Mouse (Mus musculus) Patski (cell line): ENCODE data around the gene Hsd17b11. TPM values are rescaled to one million over a fixed set of nuclear protein-coding genes. Genes with fewer than 3 reads are reported as not detected.
A peak's percentile ranks its signal among the peaks of the same experiment; 100 is the strongest.

ENCODE experiments used
- ATAC-seq: fragments of 100-300 bp; one replicate; pipeline ENCODE4 v1.8.0; 2021
- CTCF ChIA-PET: fragments of 350-600 bp; sonication (Branson Sonifier 250); formaldehyde crosslinking; loops from one replicate; lab custom pipeline; 2022; ENCODE audit warnings: inconsistent platforms; lab: Charles Lee
- POLR2A ChIA-PET: fragments of 350-600 bp; sonication (Branson Sonifier 250); formaldehyde crosslinking; loops from one replicate; lab custom pipeline; 2022; ENCODE audit warnings: antibody characterized with exemption, inconsistent platforms; lab: Charles Lee
- DNase-seq: peaks from one replicate; pipeline ENCODE4 v3.0.0-alpha.2; 2011; ENCODE audit warnings: low read depth, low spot score
- H3K27me3 ChIP-seq: fragments of 371-371 bp; one replicate; pipeline ENCODE4 v1.5.1; 2021
- CTCF ChIP-seq: fragments of 100-300 bp; IDR thresholded peaks from one replicate; pipeline ENCODE4 v1.5.1; 2021
- in situ Hi-C: fragments of 300-500 bp; cut with MboI; formaldehyde crosslinking; loops from 3 replicates; pipeline ENCODE4 v1.11.1; 2018; ENCODE audit warnings: low pct_unique_long_range_greater_than_20kb, mixed read lengths
- polyA plus RNA-seq: library from polyadenylated mRNA; unstranded; gene quantifications from one replicate; pipeline ENCODE4 v1.2.3, GENCODE M21; 2021

Hsd17b11 gene
- polyA plus RNA-seq, 1 experiment from 2014 or later = 14.3 TPM

- TF ChIP-seq CTCF = peak; percentile 77
- ATAC-seq (no peak), DNase-seq (no peak)
- in situ Hi-C loops = no loop called here
- CTCF ChIA-PET = interaction anchor here (0.7 to 1.7 kb wide), 14 partner anchors 14 to 345 kb away, joined by 3 to 14 read pairs (median 4); partner anchors contain the start of gene Hsd17b13
- H3K27me3 ChIP-seq = peaks cover 2% of the 10 kb centered on the region
- POLR2A ChIA-PET = no interaction called here
Measured at GRCm38 (mm10) chr5:103995181-103995580, 26.5 kb downstream of the Hsd17b11 start.

- ATAC-seq = no peak
- H3K27me3 ChIP-seq = no peaks in the 10 kb centered on the region
- DNase-seq = no peak
- ChIA-PET POLR2A (no interaction called here), CTCF (interaction anchor here (1.0 to 1.7 kb wide), 10 partner anchors 13 to 346 kb away, joined by 3 to 14 read pairs (median 4); no protein-coding TSS in a partner anchor)
- in situ Hi-C loops = no loop called here
- no peak for TF ChIP-seq CTCF
Measured at GRCm38 (mm10) chr5:103994669-103995068, 27.1 kb downstream of the Hsd17b11 start.

- CTCF ChIA-PET = interaction anchor here (1.0 to 1.5 kb wide), 2 partner anchors 46 to 81 kb away, joined by 4 to 7 read pairs; no protein-coding TSS in a partner anchor
- no peak for DNase-seq
- POLR2A ChIA-PET = no interaction called here
- peak; percentile 61 for TF ChIP-seq CTCF
- in situ Hi-C loops = no loop called here
- ATAC-seq = no peak
- H3K27me3 ChIP-seq = no peaks in the 10 kb centered on the region
Measured at GRCm38 (mm10) chr5:103993601-103994000, 28.1 kb downstream of the Hsd17b11 start.

- ChIA-PET POLR2A (interaction anchor here (1.2 kb wide), 1 partner anchor 19 kb away, joined by 3 read pairs; no protein-coding TSS in a partner anchor), CTCF (interaction anchor here (1.0 to 1.5 kb wide), 3 partner anchors 47 to 226 kb away, joined by 3 to 7 read pairs (median 4); no protein-coding TSS in a partner anchor)
- in situ Hi-C loops = no loop called here
- DNase-seq = no peak
- no peaks in the 10 kb centered on the region for H3K27me3 ChIP-seq
- ATAC-seq = no peak
- TF ChIP-seq CTCF = no peak
Measured at GRCm38 (mm10) chr5:103992831-103993230, 28.9 kb downstream of the Hsd17b11 start.

GRCm38 (mm10) chr5:103980705-103981560 lies 40.8 kb downstream of the Hsd17b11 start:
- TF ChIP-seq CTCF = no peak
- ChIA-PET POLR2A (interaction anchor here (0.7 kb wide), 1 partner anchor 49 kb away, joined by 3 read pairs; no protein-coding TSS in a partner anchor), CTCF (interaction anchor here (0.9 to 1.2 kb wide), 3 partner anchors 14 to 47 kb away, joined by 3 to 5 read pairs (median 4); no protein-coding TSS in a partner anchor)
- in situ Hi-C loops = no loop called here
- DNase-seq = no peak
- peak; percentile 71 for ATAC-seq
- peaks cover 4% of the 10 kb centered on the region for H3K27me3 ChIP-seq

GRCm38 (mm10) chr5:103977907-103978570 lies 43.7 kb downstream of the Hsd17b11 start:
- CTCF ChIA-PET = interaction anchor here (1.2 to 1.4 kb wide), 2 partner anchors 14 to 17 kb away, joined by 3 to 4 read pairs; no protein-coding TSS in a partner anchor
- POLR2A ChIA-PET = no interaction called here
- peaks cover 4% of the 10 kb centered on the region for H3K27me3 ChIP-seq
- ATAC-seq (no peak), DNase-seq (no peak)
- in situ Hi-C loops = no loop called here
- TF ChIP-seq CTCF = no peak

- no peak for DNase-seq
- ChIA-PET CTCF (interaction anchor here (1.4 kb wide), 1 partner anchor 18 kb away, joined by 4 read pairs; no protein-coding TSS in a partner anchor), POLR2A (no interaction called here)
- in situ Hi-C loops = no loop called here
- H3K27me3 ChIP-seq = peaks cover 4% of the 10 kb centered on the region
- TF ChIP-seq CTCF = no peak
- no peak for ATAC-seq
Measured at GRCm38 (mm10) chr5:103977297-103977696, 44.4 kb downstream of the Hsd17b11 start, which contains the start of gene Hsd17b13. Gene Hsd17b13, minus strand, starts transcription at chr5:103977410.

- ChIA-PET CTCF (interaction anchor here (0.6 kb wide), 1 partner anchor 46 kb away, joined by 3 read pairs; no protein-coding TSS in a partner anchor), POLR2A (interaction anchor here (0.6 kb wide), 1 partner anchor 116 kb away, joined by 3 read pairs; no protein-coding TSS in a partner anchor)
- no peak for ATAC-seq
- TF ChIP-seq CTCF = no peak
- no peak for DNase-seq
- peaks cover 4% of the 10 kb centered on the region for H3K27me3 ChIP-seq
- in situ Hi-C loops = no loop called here
Measured at GRCm38 (mm10) chr5:103975736-103976135, 46.0 kb downstream of the Hsd17b11 start.

GRCm38 (mm10) chr5:103972801-103973200 lies 48.9 kb downstream of the Hsd17b11 start:
- in situ Hi-C loops = no loop called here
- TF ChIP-seq CTCF = no peak
- POLR2A ChIA-PET = interaction anchor here (0.5 kb wide), 1 partner anchor 76 kb away, joined by 3 read pairs; no protein-coding TSS in a partner anchor

GRCm38 (mm10) chr5:103972379-103972778 lies 49.3 kb downstream of the Hsd17b11 start:
- POLR2A ChIA-PET = interaction anchor here (0.5 kb wide), 1 partner anchor 76 kb away, joined by 3 read pairs; no protein-coding TSS in a partner anchor
- no peak for DNase-seq
- no peak for TF ChIP-seq CTCF
- in situ Hi-C loops = no loop called here
- CTCF ChIA-PET = no interaction called here
- H3K27me3 ChIP-seq = peaks cover 19% of the 10 kb centered on the region
- ATAC-seq = no peak

More at GRCm38 (mm10) chr5:103972801-103973200, 48.9 kb downstream of the Hsd17b11 start:
- peaks cover 19% of the 10 kb centered on the region for H3K27me3 ChIP-seq
- ATAC-seq = no peak
- DNase-seq = no peak
- CTCF ChIA-PET = no interaction called here
